Mouse (Mus musculus) heart, adult 2 months (tissue): Measurements from ENCODE around the gene Phyhd1.

ENCODE experiments used
- CTCF ChIP-seq: fragments of 200-600 bp; IDR thresholded peaks from 2 replicates; pipeline ENCODE4 v1.8.1; 2022; ENCODE audit warnings: antibody characterized with exemption, mild to moderate bottlenecking, moderate library complexity
- POLR2A ChIP-seq: fragments of 200-500 bp; IDR thresholded peaks from 2 replicates; pipeline ENCODE4 v1.6.1; 2011; ENCODE audit warnings: mild to moderate bottlenecking, low read depth, low read length, control low read depth; ENCODE audit not compliant: insufficient read depth

GRCm38 (mm10) chr2:30238906-30239465 lies 27.0 kb upstream of the Phyhd1 start:
- TF ChIP-seq POLR2A (peak; percentile 10; the same call in 1 of the 2 replicates), CTCF (no peak)
